Mouse (Mus musculus) stomach, embryonic 14.5 days (tissue): ENCODE results near the gene Gm20425. TPM values are rescaled to one million over a fixed set of nuclear protein-coding genes. Genes with fewer than 3 reads are reported as not detected.

Experiments
- ATAC-seq: fragments of 200-750 bp; cut with Nextera tagmentation; 2 replicates; pipeline ENCODE4 v1.8.0; 2017; ENCODE audit warnings: low read depth, moderate TSS enrichment; ENCODE audit not compliant: insufficient number of reproducible peaks, insufficient read depth, low FRiP score
- H3K27ac ChIP-seq: fragments of 300-500 bp; sonication (generic); 2 replicates; pipeline ENCODE4 v1.5.1; 2014; ENCODE audit warnings: mild to moderate bottlenecking, low read length, moderate library complexity, mixed read lengths
- H3K27me3 ChIP-seq: fragments of 300-500 bp; sonication (generic); 2 replicates; pipeline ENCODE4 v1.6.1; 2014; ENCODE audit warnings: low read length, control low read depth, mixed read lengths; ENCODE audit not compliant: control insufficient read depth, insufficient read depth
- H3K36me3 ChIP-seq: fragments of 300-500 bp; sonication (generic); 2 replicates; pipeline ENCODE4 v1.6.1; 2014; ENCODE audit warnings: mild to moderate bottlenecking, control low read depth, low read length, moderate library complexity, mixed read lengths; ENCODE audit not compliant: control insufficient read depth, insufficient read depth
- H3K4me1 ChIP-seq: fragments of 300-500 bp; sonication (generic); 2 replicates; pipeline ENCODE4 v1.6.1; 2014; ENCODE audit warnings: low read length, control low read depth, mixed read lengths; ENCODE audit not compliant: control insufficient read depth, insufficient read depth
- H3K4me2 ChIP-seq: fragments of 300-500 bp; sonication (generic); replicated peaks from 2 replicates; pipeline ENCODE4 v1.6.1; 2014; ENCODE audit warnings: low read depth, low read length, control low read depth
- H3K4me3 ChIP-seq: fragments of 300-500 bp; sonication (generic); 2 replicates; pipeline ENCODE4 v1.5.1; 2014; ENCODE audit warnings: low read depth, low read length, control low read depth
- H3K9ac ChIP-seq: fragments of 300-500 bp; sonication (generic); replicated peaks from 2 replicates; pipeline ENCODE4 v1.6.1; 2014; ENCODE audit warnings: low read depth, mild to moderate bottlenecking, control low read depth, low read length, moderate library complexity, mixed read lengths
- H3K9me3 ChIP-seq: fragments of 300-500 bp; sonication (generic); 2 replicates; pipeline ENCODE4 v1.6.1; 2016; ENCODE audit warnings: low read depth, low read length, control low read depth; ENCODE audit not compliant: control insufficient read depth
- WGBS: fragments of 180-500 bp; shearing (Covaris S2); extraction: QIAGEN DNeasy Blood & Tissue Kit; methylation state at CpG from one replicate; pipeline ENCODE4 v1.1.7; 2014; 5-methylcytosine and 5-hydroxymethylcytosine counted together
- polyA plus RNA-seq: library from polyadenylated mRNA; unstranded; fragments of >200 nt; fragmentation: Nextera tagmentation; extraction: Ambion mirVana; gene quantifications from 2 replicates; pipeline ENCODE4 v1.2.1, GENCODE M21; 2014

Gene Gm20425
- polyA plus RNA-seq, 1 experiment from 2014 or later: not detected

- 0 out of 2 replicates have a peak, but pooled peaks have one; percentile 6 for ATAC-seq
- Histone ChIP-seq H3K36me3 (no peaks in the 10 kb centered on the region), H3K27ac (no peak overlapping the region), H3K27me3 (no peaks in the 10 kb centered on the region), H3K4me2 (no peak overlapping the region), H3K9me3 (no peaks in the 10 kb centered on the region), H3K9ac (no peak overlapping the region), H3K4me1 (peaks cover 3% of the 10 kb centered on the region; the same call in 1 of the 2 replicates), H3K4me3 (no peak overlapping the region)
- WGBS: 36% methylated on average over 4 of the region's 4 CpGs
These were observed 86.2 kb downstream of the Gm20425 start for GRCm38 (mm10) chr9:103143881-103144280.

DNA sequence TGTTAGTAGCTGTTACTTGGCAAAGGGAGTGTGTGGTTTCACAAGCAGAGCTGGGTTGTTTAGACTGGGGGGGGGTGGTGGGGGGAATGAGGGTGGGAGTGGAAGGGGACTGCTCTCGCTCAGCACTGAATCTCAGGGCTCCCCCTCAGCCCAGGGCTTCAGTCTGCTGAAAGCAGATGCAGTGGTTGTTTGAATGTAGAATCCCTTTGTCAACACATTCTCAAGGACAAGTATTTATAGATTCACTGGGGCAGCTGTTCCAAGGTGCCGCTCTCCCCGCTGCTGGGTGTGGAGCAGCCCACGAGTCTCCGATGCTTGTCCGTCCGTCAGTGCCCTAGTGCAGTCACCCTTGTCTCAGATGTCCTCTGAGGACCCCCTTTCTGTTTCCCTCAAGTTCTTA is 88.8 kb downstream of the Gm20425 start:
- no peak overlapping the region for H3K4me3 ChIP-seq
- no peak overlapping the region for H3K27ac ChIP-seq
- no peaks in the 10 kb centered on the region for H3K27me3 ChIP-seq
- 79% methylated on average over 7 of the region's 7 CpGs for WGBS
- no peaks in the 10 kb centered on the region for H3K36me3 ChIP-seq
- no peaks in the 10 kb centered on the region for H3K9me3 ChIP-seq
- no peak for ATAC-seq
- H3K4me2 ChIP-seq: no peak overlapping the region
- no peak overlapping the region for H3K9ac ChIP-seq
- peaks cover 3% of the 10 kb centered on the region; the same call in 1 of the 2 replicates for H3K4me1 ChIP-seq

DNA sequence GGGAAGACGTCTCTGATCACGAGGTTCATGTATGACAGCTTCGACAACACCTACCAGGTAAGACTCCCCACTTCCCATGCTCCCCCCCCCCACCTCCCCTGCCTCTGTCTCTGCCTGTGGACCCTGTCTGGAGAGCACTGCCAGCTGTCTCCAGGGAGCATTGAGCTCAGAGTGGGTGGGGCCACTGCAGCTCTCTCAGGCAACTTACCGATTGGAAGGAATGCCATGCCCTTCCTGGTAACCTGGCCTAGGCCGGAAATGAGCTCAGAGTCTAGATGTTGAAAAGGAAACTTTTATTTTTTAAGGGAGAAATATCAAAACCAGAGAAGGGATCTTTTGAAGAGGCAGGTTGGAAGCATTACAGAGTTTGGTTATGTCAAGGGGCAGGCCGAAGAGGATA is 89.7 kb downstream of the Gm20425 start:
- ATAC-seq: no peak
- no peak overlapping the region for H3K27ac ChIP-seq
- no peaks in the 10 kb centered on the region for H3K27me3 ChIP-seq
- 84% methylated on average over 6 of the region's 6 CpGs for WGBS
- H3K4me2 ChIP-seq: no peak overlapping the region
- peaks cover 3% of the 10 kb centered on the region; the same call in 1 of the 2 replicates for H3K4me1 ChIP-seq
- no peaks in the 10 kb centered on the region for H3K36me3 ChIP-seq
- H3K4me3 ChIP-seq: no peak overlapping the region
- H3K9me3 ChIP-seq: no peaks in the 10 kb centered on the region
- no peak overlapping the region for H3K9ac ChIP-seq

Other genes starting within 250 kb of the Gm20425 start
- gene Slco2a1, start 241.6 kb downstream of the Gm20425 start, polyA plus RNA-seq: 8.8 and 9.1 TPM in 2 replicates
- gene Rab6b, start 118.5 kb downstream of the Gm20425 start, polyA plus RNA-seq: 5.4 and 6.1 TPM in 2 replicates
- gene Srprb, start 28.2 kb downstream of the Gm20425 start, polyA plus RNA-seq: 57.3 and 61.1 TPM in 2 replicates
- gene Trf, start 137 bp upstream of the Gm20425 start, polyA plus RNA-seq: 26.8 and 29.8 TPM in 2 replicates
- 0.52 TPM in 1 of 2 replicates, not detected in the other for gene 1300017J02Rik, start 74.8 kb upstream of the Gm20425 start, polyA plus RNA-seq
- gene Topbp1, start 74.9 kb upstream of the Gm20425 start, polyA plus RNA-seq: 79.5 and 82.2 TPM in 2 replicates
- gene Cdv3, start 135.5 kb upstream of the Gm20425 start, polyA plus RNA-seq: 69.0 and 75.7 TPM in 2 replicates